Mouse (Mus musculus) myocyte (in vitro differentiated cells): ENCODE results near the gene D930020B18Rik. TPM values are rescaled to one million over a fixed set of nuclear protein-coding genes. Genes with fewer than 3 reads are reported as not detected.

ENCODE experiments used
- H3K27me3 ChIP-seq: one replicate; pipeline ENCODE4 v1.6.1; 2011; ENCODE audit not compliant: control insufficient read depth, insufficient read depth, insufficient read length
- H3K36me3 ChIP-seq: one replicate; pipeline ENCODE4 v1.6.1; 2011; ENCODE audit not compliant: control insufficient read depth, insufficient read depth
- H3K4me2 ChIP-seq: one replicate; pipeline ENCODE4 v1.6.1; 2011; ENCODE audit warnings: low read depth, control low read depth
- H3K4me3 ChIP-seq: one replicate; pipeline ENCODE4 v1.5.1; 2011; ENCODE audit warnings: mild to moderate bottlenecking, control low read depth, moderate library complexity
- H3K79me2 ChIP-seq: one replicate; pipeline ENCODE4 v1.6.1; 2011; ENCODE audit not compliant: control insufficient read depth, insufficient read depth
- H3ac ChIP-seq: one replicate; pipeline ENCODE4 v1.6.1; 2011; ENCODE audit not compliant: control insufficient read depth, insufficient read length
- CEBPB ChIP-seq: IDR thresholded peaks from 2 replicates; pipeline ENCODE4 v1.6.1; 2011; ENCODE audit warnings: mild to moderate bottlenecking, moderate library complexity; ENCODE audit not compliant: poor library complexity, insufficient read depth, severe bottlenecking
- E2F4 ChIP-seq: IDR thresholded peaks from one replicate; pipeline ENCODE4 v1.6.1; 2011; ENCODE audit warnings: mild to moderate bottlenecking, control low read depth, moderate library complexity; ENCODE audit not compliant: insufficient read depth
- MAX ChIP-seq: IDR thresholded peaks from one replicate; pipeline ENCODE4 v1.6.1; 2011; ENCODE audit warnings: low read depth, mild to moderate bottlenecking, control low read depth
- MYOD1 ChIP-seq, 3 experiments: IDR thresholded peaks; one replicate each; pipeline ENCODE4 v1.6.1; 2011; ENCODE audit warnings: control low read depth in 2 of 3, low read depth in 2 of 3, mild to moderate bottlenecking in 2 of 3, moderate library complexity in 1 of 3; ENCODE audit not compliant: insufficient read length in 2 of 3, control insufficient read depth in 1 of 3
- MYOG ChIP-seq, 3 experiments: IDR thresholded peaks; one replicate each; pipeline ENCODE4 v1.6.1; 2011; ENCODE audit warnings: control low read depth in 2 of 3, low read depth in 2 of 3, mild to moderate bottlenecking in 2 of 3; ENCODE audit not compliant: insufficient read length in 2 of 3, control insufficient read depth in 1 of 3, insufficient read depth in 1 of 3
- POLR2A ChIP-seq: IDR thresholded peaks from one replicate; pipeline ENCODE4 v1.6.1; 2011; ENCODE audit warnings: low read depth, mild to moderate bottlenecking, control low read depth, moderate library complexity; ENCODE audit not compliant: insufficient read length
- POLR2AphosphoS2 ChIP-seq: IDR thresholded peaks from one replicate; pipeline ENCODE4 v1.6.1; 2011; ENCODE audit warnings: low read depth, control low read depth; ENCODE audit not compliant: insufficient read length
- REST ChIP-seq: IDR thresholded peaks from one replicate; pipeline ENCODE4 v1.6.1; 2011; ENCODE audit warnings: mild to moderate bottlenecking, control low read depth, moderate library complexity; ENCODE audit not compliant: insufficient read depth, insufficient read length
- SRF ChIP-seq: IDR thresholded peaks from one replicate; pipeline ENCODE4 v1.6.1; 2011; ENCODE audit warnings: low read depth; ENCODE audit not compliant: control insufficient read depth, insufficient read length
- TCF12 ChIP-seq: IDR thresholded peaks from one replicate; pipeline ENCODE4 v1.6.1; 2011; ENCODE audit warnings: mild to moderate bottlenecking, control low read depth; ENCODE audit not compliant: poor library complexity, insufficient read depth, severe bottlenecking
- TCF3 ChIP-seq: IDR thresholded peaks from one replicate; pipeline ENCODE4 v1.6.1; 2011; ENCODE audit warnings: low read depth, control low read depth; ENCODE audit not compliant: insufficient read length
- USF1 ChIP-seq: IDR thresholded peaks from one replicate; pipeline ENCODE4 v1.6.1; 2011; ENCODE audit warnings: low read depth, mild to moderate bottlenecking, control low read depth, moderate library complexity
- polyA plus RNA-seq: library from polyadenylated mRNA; unstranded; fragments of >200 nt; fragmentation: generic; extraction: Trizol; gene quantifications from one replicate; pipeline ENCODE4 v1.2.1, GENCODE M21; 2012; ENCODE audit warnings: missing spikeins

The D930020B18Rik gene
- polyA plus RNA-seq, 1 experiment, result not detected

DNA sequence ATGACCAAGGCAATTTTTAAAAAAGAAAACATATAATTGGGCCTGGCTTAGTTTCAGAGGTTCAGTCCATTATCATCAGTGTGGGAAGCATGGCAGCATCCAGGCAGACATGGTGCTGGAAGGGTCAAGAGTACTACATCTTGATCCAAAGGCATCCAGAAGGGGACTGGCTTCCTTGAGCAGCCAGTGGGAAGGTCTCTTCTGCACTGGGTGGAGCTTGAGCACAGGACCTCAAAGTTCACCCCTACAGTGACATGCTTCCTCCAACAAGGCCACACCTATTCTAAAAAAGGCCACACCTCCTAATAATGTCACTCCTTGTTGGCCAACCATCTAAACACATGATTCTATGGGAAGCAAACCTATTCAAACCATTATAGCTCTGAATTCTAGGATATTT is 75.5 kb downstream of the D930020B18Rik start:
- Histone ChIP-seq H3K79me2 (no peaks in the 10 kb centered on the region), H3K4me2 (no peak overlapping the region), H3K36me3 (no peaks in the 10 kb centered on the region), H3ac (no peak overlapping the region), H3K4me3 (no peak overlapping the region), H3K27me3 (no peaks in the 10 kb centered on the region)
- TF ChIP-seq POLR2A (no peak), REST (no peak), POLR2AphosphoS2 (no peak), TCF12 (no peak), USF1 (no peak), MYOG (IDR thresholded peaks at IDR 0.05; ENCODE audit: control insufficient read depth in 1 of 3, insufficient read depth in 1 of 3, insufficient read length in 2 of 3, low read depth in 2 of 3) (no peak), MYOD1 (IDR thresholded peaks at IDR 0.05; ENCODE audit: control insufficient read depth in 1 of 3, insufficient read length in 2 of 3, low read depth in 2 of 3) (no peak), SRF (no peak), CEBPB (no peak), TCF3 (no peak), E2F4 (no peak), MAX (no peak)

DNA sequence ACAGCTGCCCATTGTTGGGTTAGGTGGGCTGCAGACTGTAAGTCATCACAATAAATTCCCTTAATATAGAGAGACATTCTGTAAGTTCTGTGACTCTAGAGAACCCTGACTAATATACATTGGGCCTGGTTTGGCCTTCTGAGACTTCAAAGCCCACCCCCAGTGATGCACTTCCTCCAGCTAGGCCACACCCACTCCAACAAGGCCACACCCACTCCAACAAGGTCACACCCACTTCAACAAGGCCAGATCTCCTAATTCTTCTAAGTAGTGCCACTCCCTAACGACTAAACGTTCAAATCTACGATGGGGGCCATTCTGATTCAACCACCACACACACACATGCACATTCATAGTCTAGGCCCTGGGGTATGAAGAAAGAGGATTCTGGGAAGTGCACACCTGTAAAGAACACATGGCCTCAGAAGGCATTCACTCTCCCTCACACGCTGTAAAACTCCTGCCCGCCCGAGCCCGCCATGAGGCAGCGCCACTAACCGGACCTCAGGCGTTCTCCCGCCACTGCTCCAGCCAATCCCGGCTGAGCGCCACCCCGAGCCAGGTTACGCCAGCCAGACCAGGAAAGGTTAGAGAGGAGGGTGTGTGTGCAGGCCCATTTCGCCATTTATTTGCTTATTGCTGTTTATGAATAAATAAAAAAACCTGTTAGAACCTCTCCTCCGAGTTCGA is 77.7 kb downstream of the D930020B18Rik start:
- Histone ChIP-seq H3K79me2 (no peaks in the 10 kb centered on the region), H3K36me3 (no peaks in the 10 kb centered on the region), H3K4me3 (no peak overlapping the region), H3K27me3 (no peaks in the 10 kb centered on the region), H3ac (no peak overlapping the region), H3K4me2 (no peak overlapping the region)
- no peak for TF ChIP-seq MAX
- no peak for TF ChIP-seq E2F4
- no peak for TF ChIP-seq MYOD1 (IDR thresholded peaks at IDR 0.05; ENCODE audit: control insufficient read depth in 1 of 3, insufficient read length in 2 of 3, low read depth in 2 of 3)
- TF ChIP-seq REST, result no peak
- TF ChIP-seq POLR2AphosphoS2, result no peak
- TF ChIP-seq MYOG (IDR thresholded peaks at IDR 0.05; ENCODE audit: control insufficient read depth in 1 of 3, insufficient read depth in 1 of 3, insufficient read length in 2 of 3, low read depth in 2 of 3), result no peak
- no peak for TF ChIP-seq USF1
- no peak for TF ChIP-seq TCF3
- no peak for TF ChIP-seq SRF
- no peak for TF ChIP-seq POLR2A
- TF ChIP-seq CEBPB, result no peak
- no peak for TF ChIP-seq TCF12

DNA sequence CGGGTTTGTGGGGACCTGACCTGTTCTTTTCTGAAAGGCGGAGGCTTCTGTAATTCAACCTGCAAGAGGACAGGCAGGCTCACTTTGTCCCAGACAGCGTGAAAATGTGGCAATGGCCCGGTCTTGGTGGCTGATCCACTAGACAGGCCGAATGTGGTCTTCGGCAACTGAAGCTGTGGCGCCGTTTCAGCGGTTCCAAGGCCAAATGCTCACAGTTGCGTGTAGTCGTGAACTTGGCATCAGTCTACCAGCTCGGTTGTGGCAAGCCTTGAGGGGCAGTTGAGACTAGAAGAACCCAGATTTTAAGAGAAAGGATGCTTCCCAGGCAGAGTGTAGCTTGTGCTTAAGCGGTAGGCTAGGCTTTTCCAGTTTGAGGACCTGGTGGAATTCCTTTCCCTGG is 79.3 kb downstream of the D930020B18Rik start:
- Histone ChIP-seq H3K4me2 (no peak overlapping the region), H3K79me2 (no peaks in the 10 kb centered on the region), H3K27me3 (no peaks in the 10 kb centered on the region), H3K4me3 (no peak overlapping the region), H3K36me3 (no peaks in the 10 kb centered on the region), H3ac (no peak overlapping the region)
- TF ChIP-seq TCF3, result no peak
- TF ChIP-seq CEBPB, result no peak
- TF ChIP-seq E2F4, result no peak
- no peak for TF ChIP-seq POLR2AphosphoS2
- TF ChIP-seq MYOG (IDR thresholded peaks at IDR 0.05; ENCODE audit: control insufficient read depth in 1 of 3, insufficient read depth in 1 of 3, insufficient read length in 2 of 3, low read depth in 2 of 3), result no peak
- TF ChIP-seq MYOD1 (IDR thresholded peaks at IDR 0.05; ENCODE audit: control insufficient read depth in 1 of 3, insufficient read length in 2 of 3, low read depth in 2 of 3), result no peak
- TF ChIP-seq MAX, result no peak
- TF ChIP-seq TCF12, result no peak
- no peak for TF ChIP-seq USF1
- no peak for TF ChIP-seq REST

DNA sequence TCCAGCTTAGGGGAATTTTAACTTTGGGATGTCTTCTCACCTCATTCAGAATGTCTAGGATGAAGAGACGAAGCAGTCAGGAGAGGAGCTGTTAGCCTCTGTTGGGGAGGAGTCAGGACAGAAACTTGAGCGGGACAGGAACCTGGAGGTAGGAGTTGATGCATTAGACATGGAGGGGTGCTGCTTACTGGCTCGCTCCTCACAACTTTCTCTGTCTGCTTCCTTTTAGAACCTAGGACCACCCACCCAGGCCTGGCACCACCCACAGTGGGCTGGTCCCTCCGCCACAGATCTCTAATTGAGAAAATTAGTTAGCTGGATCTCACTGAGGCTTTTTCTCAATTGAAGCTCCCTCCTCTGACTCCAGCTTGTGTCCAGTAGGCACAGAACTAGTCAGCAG is 85.1 kb downstream of the D930020B18Rik start:
- Histone ChIP-seq H3ac (no peak overlapping the region), H3K36me3 (no peaks in the 10 kb centered on the region), H3K4me3 (no peak overlapping the region), H3K4me2 (no peak overlapping the region), H3K27me3 (no peaks in the 10 kb centered on the region), H3K79me2 (no peaks in the 10 kb centered on the region)
- TF ChIP-seq USF1, result no peak
- TF ChIP-seq MYOG (IDR thresholded peaks at IDR 0.05; ENCODE audit: control insufficient read depth in 1 of 3, insufficient read depth in 1 of 3, insufficient read length in 2 of 3, low read depth in 2 of 3), result no peak
- TF ChIP-seq MAX, result no peak
- TF ChIP-seq TCF3, result no peak

DNA sequence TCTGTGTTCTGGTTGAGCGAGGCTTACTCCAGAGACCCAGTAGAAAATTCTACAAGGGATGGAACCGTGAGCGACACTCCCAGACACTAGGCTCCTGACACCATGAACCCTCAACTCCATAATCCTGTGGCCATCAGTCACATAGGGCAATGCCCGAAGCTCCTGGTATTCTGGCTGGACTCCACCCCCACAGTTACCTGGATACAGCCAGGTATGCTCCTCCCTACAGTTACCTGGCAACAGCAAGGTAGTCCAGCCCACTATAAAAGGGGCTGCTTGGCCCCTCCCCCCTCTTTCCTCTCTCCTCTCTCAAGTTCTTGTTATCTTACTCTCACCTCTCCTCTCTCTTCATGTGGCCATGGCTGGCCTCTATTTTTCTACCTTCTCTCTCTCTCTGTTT is 85.8 kb downstream of the D930020B18Rik start:
- no peaks in the 10 kb centered on the region for H3K27me3 ChIP-seq
- no peaks in the 10 kb centered on the region for H3K36me3 ChIP-seq
- H3K4me3 ChIP-seq, result no peak overlapping the region
- TF ChIP-seq MYOD1 (IDR thresholded peaks at IDR 0.05; ENCODE audit: control insufficient read depth in 1 of 3, insufficient read length in 2 of 3, low read depth in 2 of 3), result no peak
- no peak for TF ChIP-seq TCF3
- no peak for TF ChIP-seq CEBPB
- no peak for TF ChIP-seq MAX
- TF ChIP-seq POLR2AphosphoS2, result no peak
- no peak for TF ChIP-seq MYOG (IDR thresholded peaks at IDR 0.05; ENCODE audit: control insufficient read depth in 1 of 3, insufficient read depth in 1 of 3, insufficient read length in 2 of 3, low read depth in 2 of 3)
- TF ChIP-seq TCF12, result no peak
- TF ChIP-seq E2F4, result no peak
- no peak for TF ChIP-seq SRF
- no peak for TF ChIP-seq USF1
- no peak for TF ChIP-seq POLR2A
- no peak overlapping the region for H3ac ChIP-seq
- no peak overlapping the region for H3K4me2 ChIP-seq
- no peaks in the 10 kb centered on the region for H3K79me2 ChIP-seq
